Mouse (Mus musculus) monocyte, adult 5-6 weeks (primary cell): ENCODE data around the gene Otulinl. TPM values are rescaled to one million over a fixed set of nuclear protein-coding genes. Genes with fewer than 3 reads are reported as not detected.
A peak's percentile ranks its signal among the peaks of the same experiment; 100 is the strongest.

Source experiments
- ATAC-seq: fragments of 153-309, 156-312 bp; replicated peaks from 2 replicates; pipeline ENCODE4 v1.8.0; 2017; ENCODE audit warnings: mild to moderate bottlenecking; ENCODE audit not compliant: low TSS enrichment, insufficient number of reproducible peaks, severe bottlenecking, poor library complexity, low FRiP score
- total RNA-seq: library from RNA; stranded (forward); fragments of 200-1000, 200-491, 200-594 nt; gene quantifications from 3 replicates; pipeline ENCODE4 v1.2.3, GENCODE M21; 2017

The Otulinl gene
- total RNA-seq, 1 experiment from 2014 or later, result 158 TPM

DNA sequence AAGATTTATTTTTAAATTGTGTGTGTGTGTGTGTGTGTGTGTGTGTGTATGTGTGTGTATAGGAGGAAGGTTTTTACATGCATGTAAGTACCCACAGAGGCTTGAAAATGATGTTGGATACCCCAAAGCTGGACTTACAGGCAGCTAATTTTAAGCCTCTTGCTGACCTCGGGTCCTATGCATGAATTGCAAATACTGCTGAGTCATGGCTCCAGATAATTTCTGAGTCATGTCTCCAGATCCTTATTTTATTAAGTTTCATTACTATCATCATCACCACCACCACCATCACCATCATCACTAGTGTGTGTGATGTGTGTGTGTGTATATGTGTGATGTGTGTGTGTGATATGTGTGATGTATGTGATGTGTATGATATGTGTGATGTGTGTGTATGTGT lies 18.7 kb downstream of the Otulinl start:
- no peak for ATAC-seq

DNA sequence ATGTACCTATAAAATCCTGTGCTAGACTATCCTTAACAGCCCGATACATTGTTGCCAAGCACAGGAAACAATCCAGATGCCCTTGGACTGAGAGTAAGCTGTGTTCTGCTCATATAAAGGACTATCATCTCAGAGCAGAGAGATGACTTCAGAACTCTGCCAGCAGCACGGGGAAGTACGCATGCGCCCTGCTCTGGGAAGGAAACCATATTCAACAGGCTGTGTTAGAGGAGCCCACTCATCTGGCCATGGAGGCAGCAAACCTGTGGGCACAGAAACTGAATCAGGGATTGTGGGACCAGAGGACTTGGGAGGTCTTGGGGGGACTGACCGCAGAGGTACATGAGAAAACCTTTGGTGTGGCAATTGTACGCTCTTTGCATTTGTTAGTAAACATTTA lies 19.7 kb downstream of the Otulinl start:
- ATAC-seq, result no peak

DNA sequence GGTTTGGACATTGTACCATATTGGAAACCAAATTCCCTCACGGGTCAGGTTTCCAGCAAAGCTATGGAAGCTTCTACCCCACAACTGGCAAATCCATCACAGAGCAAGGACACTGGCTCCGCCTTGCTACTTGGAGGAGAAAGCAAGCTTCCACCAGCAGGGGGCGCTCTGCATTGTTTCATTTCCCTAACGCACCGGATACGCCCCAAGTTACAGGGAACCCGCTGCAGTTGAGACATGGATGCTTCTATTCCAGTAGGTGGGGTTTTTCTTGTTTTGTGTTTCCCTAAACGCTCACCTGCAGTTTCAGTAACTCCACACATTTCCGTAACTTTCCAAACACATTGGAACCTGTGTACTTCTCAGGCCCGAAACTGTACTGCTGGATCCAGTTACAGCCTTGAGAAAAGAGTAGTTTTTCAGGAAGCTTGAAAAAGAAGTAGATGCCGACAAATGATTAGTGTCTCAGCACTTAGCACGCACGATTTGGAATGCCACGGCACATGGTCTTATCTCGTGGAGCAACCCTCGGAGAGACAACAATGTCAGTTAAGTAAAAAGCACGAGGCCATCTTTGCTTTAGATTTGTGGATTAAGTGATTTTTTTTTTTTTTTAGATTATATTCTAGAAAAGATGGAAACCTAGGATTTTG lies 21.7 kb downstream of the Otulinl start:
- ATAC-seq, result peak; percentile 66

DNA sequence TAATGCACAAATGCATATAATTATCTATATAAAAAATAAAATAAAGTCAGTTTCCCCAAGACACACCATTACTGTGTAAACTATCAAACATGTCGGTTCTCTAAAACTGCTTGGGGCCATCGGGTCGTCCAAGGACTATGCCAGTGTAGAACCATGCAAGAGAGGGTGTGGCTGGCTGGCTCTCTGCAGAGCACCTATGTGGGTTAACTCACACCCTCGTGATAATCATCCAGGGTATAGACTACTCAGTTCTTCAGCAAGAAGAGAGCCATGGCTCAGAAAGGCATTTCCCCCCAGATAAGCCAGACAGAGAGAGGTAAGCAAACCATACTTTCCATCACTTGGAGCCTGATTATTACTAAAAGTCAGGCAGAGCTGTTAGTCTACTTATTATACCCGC lies 22.2 kb downstream of the Otulinl start:
- ATAC-seq, result no peak

DNA sequence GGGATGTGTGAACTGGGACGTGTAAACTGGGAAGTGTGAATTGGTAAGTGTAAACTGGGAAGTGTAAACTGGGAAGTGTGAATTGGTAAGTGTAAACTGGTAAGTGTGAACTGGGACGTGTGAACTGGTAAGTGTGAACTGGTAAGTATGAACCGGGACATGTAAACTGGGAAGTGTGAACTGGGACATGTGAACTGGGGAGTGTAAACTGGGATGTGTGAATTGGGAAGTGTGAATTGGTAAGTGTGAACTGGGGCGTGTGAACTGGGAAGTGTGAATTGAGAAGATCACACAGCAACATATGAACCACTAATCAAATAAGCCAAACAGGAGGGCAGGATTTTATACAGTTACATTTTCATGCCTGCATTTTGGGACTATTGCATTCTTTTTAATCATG lies 23.0 kb downstream of the Otulinl start:
- ATAC-seq, result no peak

DNA sequence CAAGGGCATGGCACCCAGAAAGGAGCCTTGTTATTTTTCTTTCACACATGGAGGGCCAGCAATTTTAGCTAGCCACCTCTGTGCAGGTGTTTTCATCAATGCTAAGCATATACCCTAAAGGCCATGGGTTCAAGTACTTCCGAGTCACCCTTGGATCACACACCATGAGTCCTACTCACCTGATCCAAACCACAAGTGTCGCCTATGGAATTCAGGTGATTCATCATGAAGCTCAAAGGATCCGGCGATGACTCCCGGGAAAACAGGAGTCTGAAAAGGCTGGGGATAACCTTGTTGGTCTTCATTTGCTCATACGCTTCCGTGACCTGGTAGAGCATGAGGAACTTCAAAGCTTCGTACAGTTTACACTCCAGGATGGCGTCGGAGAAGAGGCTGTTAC lies 23.5 kb downstream of the Otulinl start:
- no peak for ATAC-seq

DNA sequence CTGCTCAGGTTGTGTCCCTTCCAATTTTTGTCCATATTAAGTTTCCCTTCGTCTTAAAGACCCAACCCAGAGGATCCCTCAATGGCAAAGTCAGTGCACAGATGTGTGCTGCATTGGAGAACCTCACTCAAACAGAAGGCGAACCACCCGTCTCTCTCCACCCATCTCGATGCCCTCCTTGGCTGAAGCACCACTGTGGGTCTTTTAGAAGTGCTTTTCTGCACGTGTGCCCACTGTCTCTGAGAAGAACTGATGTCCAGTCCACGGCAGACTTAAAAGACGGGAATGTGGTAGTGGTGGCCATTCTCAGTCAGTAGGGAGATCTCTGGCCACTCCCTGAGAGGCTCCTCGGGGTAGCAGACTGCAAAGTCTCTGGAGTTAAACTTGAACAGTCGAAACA lies 24.8 kb downstream of the Otulinl start:
- no peak for ATAC-seq

DNA sequence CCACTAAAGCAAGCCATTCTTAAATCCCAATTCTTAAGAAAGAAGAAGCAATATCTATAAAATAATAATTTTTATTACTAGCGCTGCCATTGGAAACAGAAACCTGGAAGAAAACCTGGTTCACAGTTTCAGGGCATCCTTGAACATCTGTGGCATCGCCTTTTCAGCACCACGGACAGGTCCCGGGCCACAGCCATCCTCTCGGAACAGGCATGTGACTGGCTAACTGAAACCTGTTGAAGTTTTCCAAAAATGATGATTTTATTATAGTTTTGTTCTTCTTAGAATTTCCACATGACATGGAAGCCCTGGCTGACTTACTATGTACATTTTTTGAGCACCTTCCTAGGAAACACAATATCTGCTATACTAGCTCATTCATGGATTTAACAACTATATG lies 26.4 kb downstream of the Otulinl start:
- ATAC-seq, result no peak

DNA sequence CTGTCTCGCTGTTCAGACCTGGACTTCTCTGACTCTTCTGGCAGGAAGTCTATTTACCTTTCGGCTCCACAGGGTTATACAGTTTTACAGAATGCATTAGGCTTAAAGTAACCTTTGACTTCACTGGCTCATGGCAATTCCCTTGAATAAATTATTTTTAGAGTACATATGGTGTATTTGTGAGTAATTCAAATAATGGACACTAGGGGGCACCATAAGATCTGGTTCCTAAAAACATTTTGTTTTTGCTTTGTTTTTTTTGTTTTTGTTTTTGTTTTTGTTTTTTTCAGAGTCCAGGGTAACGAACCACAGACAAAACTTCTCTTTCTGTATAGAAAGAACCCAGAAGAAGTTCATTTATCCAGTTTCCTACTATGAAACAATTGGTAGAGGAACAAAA lies 33.7 kb downstream of the Otulinl start:
- no peak for ATAC-seq

DNA sequence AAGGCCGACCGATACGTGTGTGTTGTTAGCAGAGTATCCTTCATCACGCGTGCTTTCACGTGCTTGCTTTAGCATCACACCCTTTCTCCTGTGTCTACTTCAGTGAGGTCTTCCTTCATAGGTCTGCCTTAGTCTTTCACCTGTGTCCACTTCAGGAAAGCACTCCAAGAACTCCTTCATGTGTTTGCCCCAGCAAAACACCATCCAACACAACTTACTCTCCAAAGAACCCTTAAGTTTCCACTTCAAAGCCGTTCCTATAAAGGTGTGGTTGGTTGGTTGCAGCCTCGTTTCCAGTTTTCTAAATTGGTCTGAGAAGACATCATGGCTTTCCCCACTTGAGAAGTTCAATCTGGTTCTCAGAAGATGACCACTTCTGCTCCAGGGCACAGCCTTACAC lies 34.7 kb downstream of the Otulinl start:
- no peak for ATAC-seq

DNA sequence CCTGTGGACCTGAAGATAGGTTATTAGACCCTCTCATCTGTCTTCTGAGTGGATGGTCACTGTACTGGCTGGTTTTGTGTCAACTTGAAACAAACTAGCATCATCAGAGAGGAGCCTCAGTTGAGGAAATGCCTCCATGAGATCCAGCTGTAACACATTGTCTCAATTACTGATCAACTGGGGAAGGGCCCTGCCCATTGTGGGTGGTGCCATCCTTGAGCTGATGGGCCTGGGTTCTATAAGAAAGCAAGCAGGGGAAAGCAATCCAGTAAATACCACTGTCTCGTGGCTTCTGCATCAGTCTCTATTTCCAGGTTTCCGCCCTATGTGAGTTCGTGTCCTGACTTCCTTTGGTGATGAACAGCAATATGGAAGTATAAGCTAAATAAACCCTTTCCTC lies 36.1 kb downstream of the Otulinl start:
- ATAC-seq, result no peak

DNA sequence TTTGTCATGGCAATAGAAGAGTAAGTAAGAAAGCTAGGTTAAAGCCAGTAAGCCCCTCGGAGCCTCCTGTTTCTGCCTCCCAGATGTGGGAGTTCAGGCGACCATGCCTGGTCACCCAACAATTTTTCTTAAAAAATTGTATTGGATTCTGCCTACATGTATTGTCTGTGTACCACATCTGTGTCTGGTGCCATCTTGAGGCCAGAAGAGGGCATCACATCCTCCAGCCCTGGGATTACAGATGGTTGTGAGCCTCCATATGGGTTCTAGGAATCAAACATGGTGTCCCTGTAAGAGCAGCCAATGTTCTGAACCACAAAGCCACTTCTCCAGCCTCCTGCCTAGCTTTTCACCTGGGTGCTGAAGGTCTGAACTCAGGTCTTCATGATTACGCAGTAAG lies 38.5 kb downstream of the Otulinl start:
- ATAC-seq, result peak; percentile 73

DNA sequence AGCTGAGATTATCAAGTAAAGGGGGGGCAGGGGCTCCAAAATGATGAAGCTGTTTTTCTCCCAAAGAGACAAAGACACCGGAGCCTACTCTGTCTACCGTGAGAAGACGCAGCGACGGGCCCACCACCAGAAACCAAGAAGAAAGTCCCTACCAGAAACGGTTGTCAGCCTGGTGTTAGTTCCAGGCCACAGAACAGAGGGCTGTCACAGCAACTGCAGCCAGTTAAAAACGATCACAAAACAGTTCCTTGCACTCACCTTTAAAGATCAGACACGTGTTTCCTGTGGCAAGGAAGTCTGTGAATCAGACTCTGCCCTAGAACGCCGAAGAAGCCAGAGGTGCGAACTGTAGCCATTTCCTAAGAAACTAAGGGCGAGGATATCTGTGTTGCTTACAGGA lies 40.2 kb downstream of the Otulinl start:
- ATAC-seq, result peak; percentile 53

DNA sequence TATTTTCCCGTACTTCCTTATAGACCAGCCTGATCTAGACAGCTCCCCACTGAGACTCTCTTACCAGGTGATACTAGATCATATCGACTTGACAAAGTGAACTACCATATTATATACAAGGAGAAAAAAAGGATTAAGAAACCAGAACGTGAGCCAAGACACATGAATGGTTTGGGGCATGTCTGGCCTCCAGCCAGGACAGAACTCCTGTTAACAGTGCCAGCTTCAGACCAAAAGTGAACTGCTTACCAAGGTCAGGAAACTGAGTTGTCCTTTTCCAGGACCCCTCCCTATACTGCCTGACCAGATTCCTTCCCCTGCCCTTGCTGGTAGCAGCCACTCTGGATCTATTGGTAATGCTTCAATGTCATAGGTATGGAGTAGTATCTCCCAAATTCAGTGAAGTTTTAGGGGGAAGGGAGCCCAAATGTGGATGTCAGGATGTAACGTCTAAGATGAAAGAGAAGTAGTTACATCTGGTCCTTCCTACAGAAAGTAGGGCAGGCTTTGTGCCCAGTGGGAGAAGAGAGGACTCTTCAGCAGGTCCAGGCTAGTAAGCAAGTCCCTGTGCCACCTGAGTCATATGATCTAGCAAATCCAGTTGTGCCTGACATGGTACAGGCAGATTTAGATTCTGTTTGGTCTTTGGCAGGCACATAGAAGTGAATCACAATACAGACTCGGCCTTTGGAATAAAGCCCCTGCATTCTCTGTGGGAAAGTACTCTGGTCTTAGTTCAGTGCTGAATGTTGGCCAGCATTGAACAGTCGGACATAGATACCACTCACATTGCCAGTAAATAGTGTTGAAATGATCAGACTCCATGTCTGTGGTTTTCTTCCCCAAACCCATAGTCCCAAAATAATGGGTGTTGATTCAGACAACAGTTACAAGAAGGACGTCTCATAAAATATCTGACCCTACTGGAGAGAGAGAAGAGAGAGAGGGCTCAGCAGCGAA lies 47.2 kb downstream of the Otulinl start:
- no peak for ATAC-seq

DNA sequence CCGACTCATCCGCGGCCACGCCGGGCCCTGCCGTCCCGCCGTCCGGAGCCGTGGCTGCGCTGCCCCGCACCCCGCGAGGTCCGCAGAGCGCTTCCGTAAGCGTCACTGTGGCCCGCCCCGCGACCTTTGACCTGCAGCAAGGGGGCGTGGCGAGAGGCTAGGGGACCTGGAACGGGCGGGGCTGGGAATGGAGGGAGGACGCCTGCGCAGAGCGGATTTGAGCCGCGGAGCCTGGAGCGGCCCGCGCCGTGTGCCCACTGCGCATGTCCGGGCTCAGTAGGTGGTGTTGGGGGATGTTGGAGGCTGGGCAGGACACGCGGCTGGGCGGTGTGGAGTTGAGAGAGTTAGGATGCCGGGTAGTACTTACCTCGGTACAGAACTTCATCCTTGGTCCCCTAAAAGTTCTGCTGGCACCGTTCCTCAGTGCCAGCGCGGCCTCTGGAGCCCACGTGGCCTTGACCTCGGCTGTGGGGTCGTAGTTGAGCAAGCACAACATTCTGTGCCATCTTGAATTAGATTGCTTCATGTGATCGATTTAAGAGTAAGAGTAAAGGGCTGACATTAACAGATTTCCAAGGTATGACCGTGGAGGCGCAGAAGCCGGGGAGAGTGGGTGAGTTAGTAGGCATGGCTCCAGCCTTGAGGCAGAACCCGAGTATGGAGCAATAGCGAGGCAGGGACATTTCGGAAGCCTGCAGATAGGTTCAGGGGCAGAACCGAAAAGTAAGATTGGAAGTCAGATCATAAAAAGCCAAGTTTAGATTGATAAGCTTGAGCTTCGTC lies 50.6 kb downstream of the Otulinl start, which contains the start of gene Otulin:
Gene Otulin, minus strand, starts transcription at position 93 of the 783 bp plus-strand sequence.
- ATAC-seq, result peak; percentile 88

DNA sequence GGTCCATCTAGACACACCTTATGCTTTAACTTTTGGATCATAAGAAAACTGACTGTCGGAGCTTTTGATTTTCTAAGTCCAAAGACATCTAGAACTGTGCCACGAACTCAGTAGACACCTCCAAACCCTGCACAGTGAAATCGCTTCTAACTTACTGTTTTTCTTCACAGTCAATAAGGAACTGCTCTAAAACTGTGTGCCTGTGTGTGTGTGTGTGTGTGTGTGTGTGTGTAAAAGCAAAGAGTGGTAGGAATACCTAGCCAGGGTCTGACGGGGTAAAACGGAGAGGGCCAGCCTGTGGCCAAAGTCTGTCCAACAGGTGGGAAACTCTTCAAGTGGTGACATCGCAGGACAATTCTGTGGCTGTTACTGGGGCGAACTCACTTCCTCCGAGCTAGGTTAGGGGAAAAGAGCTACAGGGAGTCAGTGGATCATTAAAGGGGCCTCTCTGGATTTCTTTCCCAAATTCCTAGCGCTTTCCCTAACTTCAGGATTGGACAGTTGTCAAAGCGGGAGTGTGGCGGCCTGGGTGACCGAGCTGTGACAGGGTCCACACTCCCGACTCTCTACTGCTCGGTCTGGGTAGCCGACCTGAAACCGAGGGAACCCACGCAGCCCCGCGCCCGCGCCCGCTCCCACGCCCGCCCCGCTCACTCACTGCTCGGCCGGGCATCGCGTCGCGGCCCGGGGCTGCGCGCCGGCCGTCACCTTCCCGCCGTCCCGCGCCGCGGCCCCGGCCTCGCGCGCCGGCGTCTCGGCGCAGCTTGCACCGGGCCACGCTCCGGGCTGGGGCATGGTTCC lies 51.4 kb downstream of the Otulinl start:
- ATAC-seq, result no peak

DNA sequence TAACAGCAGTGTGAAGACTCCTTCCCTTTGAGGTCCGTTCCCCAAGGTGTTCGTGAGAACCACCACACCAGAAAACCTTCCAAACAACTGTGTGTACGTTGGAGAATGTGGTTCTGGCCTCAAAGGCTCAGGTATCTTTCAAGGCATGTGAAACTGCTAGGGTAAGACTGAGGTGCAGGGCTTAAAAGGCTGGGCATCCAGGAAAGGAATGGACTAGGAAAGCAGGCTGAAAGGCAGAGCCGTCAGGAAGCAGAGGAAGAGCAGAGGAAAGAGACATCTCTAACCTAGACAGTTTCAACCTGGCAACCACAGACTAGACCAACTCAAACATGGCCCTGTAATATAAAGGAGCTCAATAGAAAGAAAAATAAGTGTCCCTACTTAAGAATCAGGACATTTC lies 52.3 kb downstream of the Otulinl start:
- no peak for ATAC-seq

DNA sequence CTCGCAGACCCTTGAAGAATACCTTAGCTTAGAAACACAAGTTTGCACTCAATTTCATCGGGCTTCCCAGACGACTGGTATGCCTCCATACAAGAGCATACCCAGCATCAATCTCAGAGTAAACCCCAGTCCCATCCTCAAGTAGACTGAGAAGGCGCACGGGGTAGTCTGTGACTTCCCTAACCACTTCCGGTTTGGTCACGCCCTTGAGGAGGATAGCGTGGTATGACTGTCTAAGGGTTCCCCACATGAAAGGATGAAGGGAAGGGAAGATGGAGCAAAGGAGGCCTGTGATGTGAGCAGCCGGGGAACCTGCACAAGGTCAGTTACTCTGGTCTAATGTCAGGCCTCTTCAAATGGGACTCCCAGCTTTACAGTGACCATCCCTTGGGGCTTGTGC lies 53.6 kb downstream of the Otulinl start:
- ATAC-seq, result peak; percentile 38

DNA sequence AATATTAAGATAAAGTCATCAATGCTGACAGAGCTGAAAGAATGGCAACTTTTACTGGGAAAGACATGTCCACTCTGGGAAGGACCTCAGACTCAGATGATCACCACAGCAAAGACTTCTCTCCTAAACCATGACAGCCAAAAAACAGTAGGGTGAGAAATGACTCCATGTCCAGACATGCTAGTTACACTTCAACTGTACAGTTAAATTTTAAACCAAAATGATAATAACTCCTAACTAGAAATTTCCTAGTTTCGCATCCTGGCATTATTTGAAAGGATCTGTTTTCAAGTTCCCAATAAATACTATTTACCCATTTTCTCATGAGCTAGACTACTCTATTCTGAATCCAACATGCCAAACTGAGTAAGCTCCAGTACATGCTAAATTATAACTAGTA lies 55.1 kb downstream of the Otulinl start:
- no peak for ATAC-seq
